8 mouse cellular contexts compared by ENCODE assay signal in genomic region chr11:4697043-4697983, GRCm38 (mm10). TPM values are rescaled to one million over a fixed set of nuclear protein-coding genes. Genes with fewer than 3 reads are reported as not detected.
DNase-seq lines count a peak whose midpoint lies in the region; ATAC-seq lines count a peak whose summit lies in the region.

No protein-coding gene starts in this region.

- 0 out of 2 replicates have a peak, but pooled peaks have one; percentile 48 for ATAC-seq in embryonic facial prominence, embryonic 13.5 days (ENCODE audit: insufficient number of reproducible peaks, insufficient read depth, low FRiP score, low TSS enrichment, low read depth)

- H3K36me3 ChIP-seq in embryonic facial prominence, embryonic 13.5 days: peaks cover 20% of the 10 kb centered on the region
- peaks cover 29% of the 10 kb centered on the region for H3K36me3 ChIP-seq in embryonic facial prominence, embryonic 10.5 days (replicated peaks)

- no peak overlapping the region for H3K9ac ChIP-seq in embryonic facial prominence, embryonic 13.5 days

- no peak overlapping the region for H3K4me3 ChIP-seq in embryonic facial prominence, embryonic 13.5 days
- no peak overlapping the region for H3K4me3 ChIP-seq in embryonic facial prominence, embryonic 10.5 days

- H3K4me2 ChIP-seq in embryonic facial prominence, embryonic 13.5 days: no peak overlapping the region

- DNase-seq in embryonic facial prominence, embryonic 10.5 days (ENCODE audit: low spot score): no peak
- DNase-seq in adrenal gland, adult (ENCODE audit: inconsistent age in 2 of 2, low spot score in 1 of 2): peak; percentile 90 to 96
- DNase-seq in heart, adult 8-10 months (ENCODE audit: low spot score): peak; percentile 60
- peak; percentile 72 for DNase-seq in layer of hippocampus, adult 9-11 months
- peak; percentile 82 for DNase-seq in lung, postnatal 25 days (ENCODE audit: low spot score)
- peak; percentile 61 for DNase-seq in urinary bladder, postnatal 25 days (ENCODE audit: low spot score)
- DNase-seq in T-cell, adult 2 months (ENCODE audit: low spot score): no peak

- H3K27me3 ChIP-seq in embryonic facial prominence, embryonic 13.5 days: no peaks in the 10 kb centered on the region
- no peaks in the 10 kb centered on the region for H3K27me3 ChIP-seq in embryonic facial prominence, embryonic 10.5 days (replicated peaks; ENCODE audit: low read depth, poor library complexity, severe bottlenecking)

- 52% methylated on average over 7 of the region's 7 CpGs for WGBS in embryonic facial prominence, embryonic 13.5 days
- 66% methylated on average over 7 of the region's 7 CpGs for WGBS in embryonic facial prominence, embryonic 10.5 days

- no peaks in the 10 kb centered on the region for H3K4me1 ChIP-seq in embryonic facial prominence, embryonic 13.5 days
- no peaks in the 10 kb centered on the region for H3K4me1 ChIP-seq in embryonic facial prominence, embryonic 10.5 days

- no peak overlapping the region for H3K27ac ChIP-seq in embryonic facial prominence, embryonic 13.5 days
- no peak overlapping the region for H3K27ac ChIP-seq in embryonic facial prominence, embryonic 10.5 days (replicated peaks)

- no peaks in the 10 kb centered on the region; the same call in 1 of the 2 replicates for H3K9me3 ChIP-seq in embryonic facial prominence, embryonic 13.5 days
- H3K9me3 ChIP-seq in embryonic facial prominence, embryonic 10.5 days: no peaks in the 10 kb centered on the region

RNA-seq across cellular contexts. Expression of gene Uqcr10, which starts 6.8 kb away (rescaled TPM):
- polyA plus RNA-seq in embryonic facial prominence, embryonic 13.5 days (2015; fragmentation: Nextera tagmentation; extraction: Ambion mirVana): 769 and 773 TPM in 2 replicates
- polyA plus RNA-seq in embryonic facial prominence, embryonic 10.5 days (2016; fragmentation: Nextera tagmentation; extraction: Ambion mirVana): 661 and 685 TPM in 2 replicates
- 1,000 to 10,000 TPM; 1,379 to 1,599 (median 1,505) TPM for total RNA-seq in heart, adult 8-10 months (2022)

RNA-seq across cellular contexts. Expression of gene Zmat5, which starts 7.2 kb away (rescaled TPM):
- polyA plus RNA-seq in embryonic facial prominence, embryonic 13.5 days (2015; fragmentation: Nextera tagmentation; extraction: Ambion mirVana): 57.6 and 69.4 TPM in 2 replicates
- polyA plus RNA-seq in embryonic facial prominence, embryonic 10.5 days (2016; fragmentation: Nextera tagmentation; extraction: Ambion mirVana): 75.4 and 82.4 TPM in 2 replicates
- total RNA-seq in heart, adult 8-10 months (2022): 10 to 100 TPM; 25.9 to 31.7 (median 26.3) TPM

RNA-seq across cellular contexts. Expression of gene Cabp7, which starts 49.3 kb away (rescaled TPM):
- 0.17 and 0.34 TPM in 2 replicates for polyA plus RNA-seq in embryonic facial prominence, embryonic 13.5 days (2015; fragmentation: Nextera tagmentation; extraction: Ambion mirVana)
- polyA plus RNA-seq in embryonic facial prominence, embryonic 10.5 days (2016; fragmentation: Nextera tagmentation; extraction: Ambion mirVana): 0.19 and 0.57 TPM in 2 replicates
- not detected for total RNA-seq in heart, adult 8-10 months (2022)

RNA-seq across cellular contexts. Expression of gene Ascc2, which starts 59.8 kb away (rescaled TPM):
- 33.8 and 35.5 TPM in 2 replicates for polyA plus RNA-seq in embryonic facial prominence, embryonic 13.5 days (2015; fragmentation: Nextera tagmentation; extraction: Ambion mirVana)
- 42.2 and 43.0 TPM in 2 replicates for polyA plus RNA-seq in embryonic facial prominence, embryonic 10.5 days (2016; fragmentation: Nextera tagmentation; extraction: Ambion mirVana)
- 10 to 100 TPM; 14.1 to 18.4 (median 15.3) TPM for total RNA-seq in heart, adult 8-10 months (2022)

Comparison
In these comparisons a context has a peak if more than half of its experiments do, and no peak if none do; other contexts are left out.
1. DNase-seq: peak in adrenal gland, adult (2 of 2), heart, adult 8-10 months (single experiment), layer of hippocampus, adult 9-11 months (single experiment), lung, postnatal 25 days (single experiment) and urinary bladder, postnatal 25 days (single experiment); none in embryonic facial prominence, embryonic 10.5 days (single experiment) and T-cell, adult 2 months (single experiment).